Mouse (Mus musculus): ENCODE results near the gene Gpatch8.

Gpatch8 gene

DNA sequence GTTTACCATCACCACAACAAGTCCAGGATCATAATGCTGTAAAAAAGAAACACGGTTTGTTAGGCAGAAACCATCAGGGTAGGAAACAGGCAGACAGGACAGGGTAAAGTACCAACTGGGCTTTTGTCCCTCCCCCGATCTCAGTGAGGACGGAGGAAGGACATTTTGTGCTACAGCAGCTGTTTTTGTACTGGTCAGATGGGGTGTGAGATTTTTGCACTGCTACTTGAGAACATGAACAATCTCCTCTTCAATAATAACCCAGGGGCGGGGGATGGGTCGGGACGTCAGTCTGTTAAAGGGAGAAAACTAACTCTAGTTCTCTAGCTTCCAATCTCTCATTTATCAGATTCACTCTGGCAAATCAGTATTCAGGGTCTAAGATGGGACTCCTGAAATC is 46.0 kb downstream of the Gpatch8 start:
- no peak for DNase-seq (ENCODE audit: inconsistent age in 2 of 2, low spot score in 1 of 2)

DNA sequence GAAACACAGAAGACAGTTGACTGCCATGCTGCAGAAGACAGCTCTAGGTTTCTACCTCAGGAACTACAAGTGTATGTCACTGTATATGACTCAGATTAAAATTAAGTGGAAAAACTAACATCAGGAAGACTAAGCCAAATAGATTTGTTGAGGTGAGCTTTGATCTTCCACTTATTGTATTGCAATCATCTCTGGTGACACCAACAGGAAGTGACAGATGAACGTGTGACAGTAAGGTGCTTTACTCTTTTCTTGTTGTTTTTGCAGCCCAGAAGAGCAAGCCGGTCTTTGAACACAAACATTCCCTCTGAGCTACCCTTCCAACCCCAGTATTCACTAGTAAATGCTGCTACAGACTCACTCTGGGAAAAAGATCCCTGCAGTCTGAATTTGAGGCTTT is 59.5 kb downstream of the Gpatch8 start:
- DNase-seq (ENCODE audit: inconsistent age in 2 of 2, low spot score in 1 of 2): no peak

DNA sequence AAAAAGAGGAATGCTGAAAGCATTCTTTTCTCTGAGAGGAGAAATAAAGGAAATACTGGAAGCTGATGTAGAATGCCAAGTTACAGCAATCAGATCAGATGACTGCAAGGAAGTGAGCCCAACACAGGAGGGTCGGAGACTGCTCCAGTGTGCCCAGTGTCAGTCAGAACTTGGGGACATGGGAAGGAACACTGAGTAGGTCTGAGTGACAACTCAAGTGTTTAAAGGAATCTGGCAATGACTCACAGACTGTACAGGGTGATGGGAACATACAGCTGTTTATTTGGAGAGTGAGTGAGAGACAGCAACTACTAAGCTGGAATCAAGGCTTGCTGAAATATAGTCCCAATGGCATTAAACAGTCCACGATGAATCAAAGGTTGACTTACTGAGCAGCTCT is 60.0 kb downstream of the Gpatch8 start:
- DNase-seq (ENCODE audit: inconsistent age in 2 of 2, low spot score in 1 of 2): no peak

DNA sequence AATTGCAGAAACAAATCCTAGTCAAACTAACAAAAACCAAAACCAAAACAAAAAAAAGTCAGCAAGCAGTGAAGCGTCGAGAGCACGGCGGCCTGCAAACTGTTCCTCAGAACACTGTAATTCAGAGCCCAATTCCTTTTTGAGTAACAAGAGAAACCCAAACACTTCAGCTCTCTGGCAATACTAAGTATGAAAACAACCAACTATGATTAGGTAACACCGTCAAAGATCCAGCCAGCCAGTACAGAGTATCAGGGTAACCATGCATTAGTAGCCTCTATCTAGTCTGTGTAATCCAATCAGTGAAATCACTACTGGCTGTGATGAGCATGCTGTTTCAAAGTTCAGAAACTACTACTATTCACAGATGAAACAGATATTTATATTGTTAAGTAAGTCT is 60.5 kb downstream of the Gpatch8 start:
- DNase-seq (ENCODE audit: inconsistent age in 2 of 2, low spot score in 1 of 2): no peak

DNA sequence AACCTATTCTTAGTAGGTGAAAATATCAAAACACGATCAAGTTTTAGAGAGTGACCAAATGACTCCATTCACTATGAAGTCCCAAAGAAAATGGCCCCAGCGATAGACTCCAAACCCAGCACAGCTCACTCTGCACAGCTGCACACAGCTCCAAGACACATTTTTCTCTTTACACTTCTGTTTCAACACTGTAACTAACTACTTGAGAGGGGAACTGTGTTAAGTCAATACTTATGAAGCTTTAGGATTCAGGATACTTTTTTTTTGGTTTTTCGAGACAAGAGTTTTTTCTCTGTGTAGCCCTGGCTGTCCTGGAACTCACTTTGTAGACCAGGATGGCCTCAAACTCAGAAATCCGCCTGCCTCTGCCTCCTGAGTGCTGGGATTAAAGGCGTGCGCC is 61.1 kb downstream of the Gpatch8 start:
- DNase-seq (ENCODE audit: inconsistent age in 2 of 2, low spot score in 1 of 2): no peak

DNA sequence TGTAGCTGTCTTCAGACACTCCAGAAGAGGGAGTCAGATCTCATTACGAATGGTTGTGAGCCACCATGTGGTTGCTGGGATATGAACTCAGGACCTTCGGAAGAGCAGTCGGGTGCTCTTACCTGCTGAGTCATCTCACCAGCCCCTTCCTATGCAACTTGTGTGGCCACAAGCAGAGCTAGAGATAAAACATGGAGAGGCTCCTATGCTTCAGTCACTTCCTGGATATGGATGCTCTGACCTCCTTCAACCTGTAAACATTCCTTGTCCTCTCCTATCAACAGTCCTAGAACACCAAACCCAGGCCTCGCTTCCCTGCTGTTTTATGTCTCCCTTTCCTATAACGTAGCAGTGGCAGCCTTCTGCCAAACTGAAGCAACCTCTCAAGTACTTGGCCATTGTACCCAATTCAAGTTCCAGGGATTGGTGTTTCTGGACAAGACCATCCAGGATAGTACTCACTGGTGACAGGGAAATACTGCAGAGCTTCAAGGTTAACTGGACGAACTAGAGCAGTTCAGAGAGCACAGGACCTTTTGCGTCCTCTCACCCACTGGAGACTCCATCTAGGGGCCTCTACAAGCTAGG is 62.0 kb downstream of the Gpatch8 start:
- no peak for DNase-seq (ENCODE audit: inconsistent age in 2 of 2, low spot score in 1 of 2)

DNA sequence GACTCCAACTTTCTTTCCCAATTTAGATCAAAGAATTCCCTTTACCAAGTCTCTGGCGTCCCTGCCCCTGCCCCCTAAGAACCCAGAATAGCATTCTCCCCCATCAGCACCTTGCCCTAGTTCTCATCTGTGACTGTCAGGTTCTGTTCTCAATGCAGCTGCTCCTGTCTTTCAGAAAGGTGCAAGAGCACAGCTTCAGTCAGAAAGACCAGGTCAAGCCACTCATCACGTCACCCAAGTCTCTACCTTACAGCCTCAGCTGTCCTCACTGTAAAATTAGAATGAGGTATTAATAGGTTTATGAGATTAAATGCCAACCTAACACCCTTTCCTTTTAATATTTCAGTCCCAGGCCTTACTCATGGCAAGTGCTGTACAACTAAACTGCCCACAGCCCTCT is 63.0 kb downstream of the Gpatch8 start:
- DNase-seq (ENCODE audit: inconsistent age in 2 of 2, low spot score in 1 of 2): no peak

DNA sequence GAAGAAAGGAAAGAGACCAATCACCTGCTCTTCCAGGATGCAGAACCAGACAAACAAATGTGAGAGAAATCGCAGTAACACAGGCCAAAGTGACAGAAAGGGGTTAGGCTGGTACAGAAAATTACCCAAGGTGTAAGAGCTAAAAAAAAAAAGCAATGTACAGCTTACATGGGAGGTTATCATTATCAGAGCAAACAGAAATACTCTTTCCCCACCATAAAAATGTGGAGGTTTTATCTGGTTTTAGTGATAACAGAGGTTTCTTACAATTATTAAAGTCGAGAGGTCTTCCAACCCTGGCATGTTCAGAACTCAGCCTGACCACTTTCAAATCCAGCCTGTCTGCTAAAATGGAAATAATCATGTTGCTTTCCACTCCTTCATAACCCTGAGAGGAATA is 68.3 kb downstream of the Gpatch8 start:
- DNase-seq (ENCODE audit: inconsistent age in 2 of 2, low spot score in 1 of 2): no peak

DNA sequence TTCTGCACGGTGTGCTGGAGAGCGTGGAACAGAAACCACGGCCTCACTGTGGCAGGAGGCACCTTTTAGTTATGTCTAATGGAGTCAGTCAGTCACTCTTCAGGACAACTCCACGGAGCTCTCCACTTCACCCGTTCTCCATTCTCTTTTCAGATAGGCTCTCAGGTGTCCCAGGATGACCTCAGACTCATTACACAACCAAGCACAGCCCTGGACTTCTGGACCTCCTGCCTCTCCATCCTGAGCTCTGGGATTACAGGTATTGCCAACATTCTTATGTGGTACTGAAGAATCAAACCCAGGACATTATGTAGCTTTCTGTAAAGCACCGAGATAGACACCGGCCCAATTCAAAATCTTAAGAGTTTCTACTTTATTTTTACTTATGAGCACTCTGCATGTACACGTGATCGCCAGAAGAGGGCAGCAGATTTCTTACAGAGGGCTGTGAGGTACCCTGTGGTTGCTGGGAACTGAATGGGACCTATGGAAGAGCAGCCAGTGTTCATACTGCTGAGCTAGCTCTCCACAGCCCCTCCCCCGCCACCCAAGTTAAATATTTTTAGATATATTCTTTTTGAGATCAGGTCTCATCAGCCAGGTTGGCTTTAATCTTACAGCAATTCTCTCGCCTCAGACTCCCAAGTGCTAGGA is 69.3 kb downstream of the Gpatch8 start:
- peak; percentile 37 to 79 for DNase-seq (ENCODE audit: inconsistent age in 2 of 2, low spot score in 1 of 2)

DNA sequence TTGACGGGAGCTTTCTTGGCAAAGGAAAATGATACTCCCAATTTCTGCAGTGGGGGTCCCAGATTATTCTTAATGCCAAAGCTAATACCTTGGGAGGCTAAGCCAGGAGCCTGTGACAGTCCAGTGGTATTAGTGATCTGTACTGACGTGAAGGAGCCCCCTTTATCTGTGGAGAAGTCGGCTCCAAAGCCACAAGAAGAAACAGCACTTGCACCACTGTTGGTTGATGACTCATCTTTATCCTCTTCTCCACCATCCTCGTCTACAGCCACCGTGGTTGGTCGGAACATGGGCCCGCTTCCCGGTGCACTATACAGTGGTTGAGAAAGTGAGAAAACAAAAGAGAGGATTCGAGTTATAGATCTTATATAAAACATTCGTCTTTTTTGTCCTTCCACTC is 74.4 kb downstream of the Gpatch8 start:
- no peak for DNase-seq (ENCODE audit: inconsistent age in 2 of 2, low spot score in 1 of 2)

DNA sequence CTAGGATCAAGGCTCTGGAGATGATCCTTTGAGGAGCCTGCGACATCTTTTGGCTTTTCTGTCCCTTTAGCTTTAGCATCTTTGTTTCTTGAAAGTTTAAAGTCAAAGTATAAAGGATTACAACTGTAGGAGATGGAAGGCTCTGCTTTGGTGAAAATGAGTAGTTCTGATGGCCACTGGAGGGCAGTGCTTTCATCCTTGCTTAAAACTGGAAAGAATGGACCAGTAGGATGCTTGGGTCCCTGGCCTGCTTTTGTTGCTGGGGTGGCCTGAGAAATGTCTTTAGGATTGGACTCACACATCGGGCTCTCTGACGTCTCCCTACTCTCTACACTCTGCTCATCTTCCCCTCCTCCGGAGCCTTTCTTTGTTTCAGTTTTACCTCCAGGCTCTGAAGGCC is 75.3 kb downstream of the Gpatch8 start:
- DNase-seq (ENCODE audit: inconsistent age in 2 of 2, low spot score in 1 of 2): no peak

DNA sequence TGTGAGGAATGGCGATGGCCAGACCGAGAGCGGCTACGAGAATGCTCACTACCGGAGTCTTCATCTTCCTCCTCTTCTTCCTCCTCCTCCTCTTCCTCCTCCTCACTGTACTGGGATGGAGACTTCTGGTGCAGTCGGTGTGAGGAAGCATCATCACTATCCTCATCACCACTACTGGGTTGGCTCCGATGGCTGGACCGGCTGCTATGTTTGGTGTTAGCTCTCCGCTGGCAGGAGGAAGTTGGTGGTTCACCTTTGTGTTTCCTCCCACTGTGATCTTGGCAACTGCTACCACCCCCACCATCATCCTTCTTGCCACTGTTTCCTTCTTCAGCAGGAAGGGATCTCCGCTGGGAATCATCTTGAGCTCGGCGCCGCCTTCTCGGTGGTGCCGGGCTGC is 76.1 kb downstream of the Gpatch8 start:
- no peak for DNase-seq (ENCODE audit: inconsistent age in 2 of 2, low spot score in 1 of 2)

DNA sequence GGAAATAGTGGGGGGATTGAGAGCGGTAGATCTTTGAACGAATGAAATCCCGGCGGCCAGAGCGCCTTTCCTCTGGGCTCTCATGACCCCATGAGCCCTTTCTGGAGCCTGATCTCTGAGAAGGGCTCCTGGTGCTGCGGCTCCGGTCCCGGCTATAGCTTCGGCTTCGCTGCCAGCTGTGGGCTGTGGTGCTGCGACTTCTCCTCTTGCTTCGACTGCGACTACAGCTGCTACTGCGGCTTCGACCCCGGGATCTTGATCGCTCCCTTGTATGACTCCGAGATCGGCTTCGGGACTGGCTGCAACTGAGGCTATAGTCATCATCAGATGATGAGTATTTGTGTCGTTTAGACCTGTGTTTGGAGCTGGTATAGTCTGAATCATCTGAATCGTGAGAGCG is 76.6 kb downstream of the Gpatch8 start:
- no peak for DNase-seq (ENCODE audit: inconsistent age in 2 of 2, low spot score in 1 of 2)

DNA sequence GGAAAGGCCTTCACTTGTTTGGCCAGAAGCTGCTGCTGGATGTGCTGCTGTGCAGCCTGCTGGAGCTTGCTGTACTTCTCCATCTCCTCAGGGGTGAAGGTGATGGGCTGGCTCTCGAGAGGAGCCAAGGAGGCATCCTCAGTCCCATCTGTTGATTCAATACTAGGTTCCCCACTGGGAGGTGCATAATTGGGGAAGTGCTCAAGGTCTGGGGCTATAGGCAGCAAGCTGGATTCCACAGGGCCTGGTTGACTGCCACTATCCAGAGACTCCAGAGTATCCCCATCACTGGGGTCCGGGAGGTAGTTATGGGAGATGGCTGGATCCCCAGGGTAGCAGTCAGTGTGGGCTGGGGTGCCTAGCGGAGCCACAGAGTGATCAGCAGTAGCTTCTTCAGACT is 77.5 kb downstream of the Gpatch8 start:
- no peak for DNase-seq (ENCODE audit: inconsistent age in 2 of 2, low spot score in 1 of 2)

DNA sequence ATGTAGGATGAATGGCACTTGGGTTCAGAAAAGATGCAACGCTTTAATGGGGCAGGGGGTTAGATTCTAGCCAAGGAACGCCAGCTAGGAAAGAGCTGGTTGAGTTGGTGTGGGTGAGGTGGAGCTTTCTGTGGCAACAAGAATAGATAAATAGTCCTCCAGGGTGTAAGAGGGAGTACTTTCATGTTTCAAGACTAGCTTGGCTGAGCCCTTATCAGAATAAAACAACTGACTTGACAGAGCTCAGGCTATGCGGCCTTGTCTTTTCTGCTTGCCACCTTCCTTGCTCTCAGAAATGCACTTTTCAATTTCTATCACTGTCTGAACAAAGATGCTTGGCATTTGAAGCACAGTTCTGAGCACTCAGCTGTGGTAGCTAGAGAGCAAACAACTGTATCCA is 81.2 kb downstream of the Gpatch8 start:
- no peak for DNase-seq (ENCODE audit: inconsistent age in 2 of 2, low spot score in 1 of 2)

DNA sequence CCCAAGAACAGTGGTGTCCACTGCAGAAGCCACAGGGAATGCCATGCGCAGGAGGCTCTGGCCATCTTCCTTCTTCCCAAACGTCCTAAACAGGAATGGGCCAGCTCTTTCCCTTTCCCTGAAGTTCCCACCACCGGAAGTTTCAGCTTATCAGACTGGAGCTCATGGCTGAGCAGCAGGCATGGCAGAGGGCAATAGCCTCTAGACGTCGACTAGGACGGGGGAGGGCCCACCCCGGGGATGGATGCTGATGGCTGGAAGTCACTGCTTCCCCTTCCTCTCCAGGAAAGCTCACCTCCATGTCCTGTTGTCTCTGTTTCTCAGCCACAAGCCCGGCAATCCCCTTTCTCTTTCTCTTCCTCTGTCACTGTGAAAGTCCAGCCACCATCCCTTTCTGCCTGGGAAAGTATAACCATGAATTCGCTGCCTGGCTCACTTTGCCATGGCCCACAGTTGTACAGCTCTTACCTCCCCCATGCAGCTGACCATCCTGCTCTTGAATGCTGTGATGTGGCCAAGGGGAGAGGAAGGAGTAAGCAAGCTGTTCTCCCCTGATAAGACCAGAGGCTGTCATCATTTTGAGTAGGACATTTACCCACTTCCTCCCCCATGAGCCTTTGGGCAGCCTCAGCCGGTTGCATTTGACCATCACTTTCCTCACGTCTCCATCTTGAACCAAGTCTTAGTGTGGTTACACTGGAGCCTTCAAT is 86.4 kb downstream of the Gpatch8 start, which contains the start of gene Itga2b:
Gene Itga2b (minus strand): TSS at position 475 of the 710 bp plus-strand sequence.
- DNase-seq (ENCODE audit: inconsistent age in 2 of 2, low spot score in 1 of 2): no peak

DNA sequence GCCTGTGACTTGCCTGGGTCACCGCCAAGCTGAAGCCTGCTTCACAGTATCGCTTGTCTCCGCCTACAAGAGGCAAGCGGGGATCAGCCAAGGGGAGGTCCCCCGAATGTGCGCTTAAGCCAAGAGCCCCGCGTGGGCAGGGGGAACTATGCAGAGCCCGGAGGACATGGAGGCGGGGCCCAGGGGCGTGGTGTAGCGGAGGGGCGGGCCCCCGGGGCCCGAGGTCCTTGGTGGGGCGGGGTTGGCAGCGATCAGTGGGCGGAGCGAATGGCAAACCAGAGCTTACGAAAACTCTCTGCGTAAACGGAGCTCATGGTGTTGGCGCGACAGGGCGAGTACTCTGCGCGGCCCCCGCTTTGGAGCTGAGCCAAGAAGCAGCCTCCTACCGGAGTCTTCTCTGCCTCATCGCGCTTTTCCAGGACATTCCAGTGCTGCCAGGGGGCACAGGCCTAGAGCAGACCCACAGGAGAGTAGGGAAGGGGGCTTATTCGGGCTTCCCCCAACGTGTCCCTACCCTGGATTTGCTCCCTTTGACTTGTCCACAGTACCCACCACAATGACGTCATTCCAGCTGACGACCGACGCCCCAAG is 89.1 kb downstream of the Gpatch8 start:
- DNase-seq (ENCODE audit: inconsistent age in 2 of 2, low spot score in 1 of 2): peak; percentile 99 to 100

DNA sequence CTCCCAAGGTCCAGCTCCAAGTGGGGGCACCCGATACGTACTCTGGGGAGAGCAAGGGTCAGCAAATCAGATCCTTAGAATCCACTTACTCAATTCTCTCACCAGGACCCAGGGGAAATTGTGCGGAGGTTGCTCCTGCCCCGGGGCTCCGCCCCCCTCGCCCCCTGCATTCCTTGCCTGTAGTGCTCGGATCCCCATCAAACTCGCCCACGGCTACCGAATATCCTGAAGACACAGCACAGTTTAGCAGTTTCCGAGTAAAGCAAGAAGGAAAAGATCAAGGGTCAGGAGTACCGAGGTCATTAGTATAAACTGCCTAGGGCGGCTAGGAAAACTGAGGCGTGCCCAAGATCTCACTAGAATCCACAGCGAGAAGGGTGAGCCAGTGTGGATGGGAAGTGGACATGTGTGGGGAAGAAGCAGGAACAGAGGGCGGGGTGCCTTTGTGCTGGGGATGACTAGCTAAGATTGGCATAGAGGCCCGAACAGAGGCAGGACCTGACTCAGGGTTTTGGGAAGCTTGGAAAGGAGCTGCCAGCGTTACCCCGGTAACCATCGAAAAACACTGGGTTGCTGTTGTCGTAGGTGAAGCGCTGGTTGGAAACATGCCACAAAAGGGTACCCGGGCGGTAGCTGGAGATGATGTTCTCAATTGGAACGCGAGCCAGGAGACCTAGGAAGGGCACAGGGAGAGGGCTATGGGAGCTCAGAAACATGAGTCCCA is 90.3 kb downstream of the Gpatch8 start:
- peak; percentile 84 to 91 for DNase-seq (ENCODE audit: inconsistent age in 2 of 2, low spot score in 1 of 2)

DNA sequence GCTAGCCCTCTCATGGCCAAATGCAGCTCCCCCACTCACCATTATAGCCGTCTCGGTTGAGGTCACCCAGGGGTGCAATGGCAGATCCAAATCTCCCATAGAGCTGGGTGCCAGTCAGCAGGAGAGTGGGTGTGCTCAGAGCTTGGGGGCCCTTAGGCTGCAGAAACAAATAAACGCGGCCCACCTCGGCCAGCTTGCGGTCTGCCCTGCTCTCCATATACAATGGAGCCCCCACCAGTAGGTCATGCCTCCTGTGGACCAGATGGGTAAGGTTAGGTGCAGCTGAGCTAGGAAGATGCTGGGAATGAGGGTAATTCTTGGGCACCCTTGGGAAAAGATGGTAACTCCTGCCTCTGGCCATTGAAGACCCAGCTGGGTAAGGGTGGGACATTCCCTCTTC is 91.3 kb downstream of the Gpatch8 start:
- DNase-seq (ENCODE audit: inconsistent age in 2 of 2, low spot score in 1 of 2): no peak

DNA sequence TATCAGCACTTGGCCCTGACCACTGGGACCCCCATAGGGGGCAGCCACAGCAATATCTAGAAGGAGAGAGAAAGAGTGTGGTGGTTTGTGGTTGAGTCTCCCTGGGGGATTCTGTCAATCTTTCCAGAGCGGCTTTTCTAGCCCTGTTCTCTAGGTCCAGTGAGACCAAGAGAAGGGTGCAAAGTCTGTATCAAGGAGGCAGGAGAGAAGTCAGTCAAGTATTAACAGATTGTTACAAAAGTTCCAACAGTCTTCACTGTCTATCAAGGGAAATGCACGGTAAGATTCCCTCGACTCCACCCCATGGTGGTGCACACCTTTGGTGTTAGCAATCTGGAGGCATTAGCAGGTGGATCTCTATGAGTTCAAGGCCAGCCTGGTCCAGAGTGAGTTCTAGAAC is 94.4 kb downstream of the Gpatch8 start:
- DNase-seq (ENCODE audit: inconsistent age in 2 of 2, low spot score in 1 of 2): no peak

DNA sequence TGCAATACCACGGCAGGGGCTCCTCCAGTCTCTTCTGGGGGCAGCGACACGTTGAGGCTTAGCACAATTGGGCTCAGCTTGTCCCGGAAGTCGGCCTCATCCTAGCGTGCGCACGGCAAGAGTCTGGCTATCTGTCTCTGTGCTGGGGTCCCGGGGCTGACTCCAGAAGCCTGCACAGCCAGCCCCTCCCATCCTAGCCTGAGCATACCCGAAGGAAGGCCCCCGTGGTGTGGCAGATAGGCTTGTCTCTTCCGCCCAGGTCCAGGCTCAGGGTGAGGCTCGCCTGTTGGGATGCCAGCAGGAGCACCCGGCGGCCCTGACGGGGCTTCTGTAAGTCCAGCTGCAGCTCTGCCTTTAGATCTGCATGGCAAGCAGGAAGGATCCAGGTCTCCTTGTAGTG is 95.7 kb downstream of the Gpatch8 start:
- peak in 1 of 2 experiments; percentile 6 for DNase-seq (ENCODE audit: inconsistent age in 2 of 2, low spot score in 1 of 2)

Measured in adrenal gland, adult (tissue).